In genomic region chr16:91353177-91353576, GRCm38 (mm10) we compare ENCODE assay signal across 19 mouse cellular contexts. TPM values are rescaled to one million over a fixed set of nuclear protein-coding genes. Genes with fewer than 3 reads are reported as not detected.
DNase-seq lines count a peak whose midpoint lies in the region; ATAC-seq and TF ChIP-seq lines count a peak whose summit lies in the region.
"Had no signal": no experiment of that assay in that cellular context is flagged by ENCODE, and none has a peak within 500 bp of the region (broad histone marks: within the 10 kb centered on the region; RNA-seq: fewer than 3 reads in every experiment).

No protein-coding gene starts in this region.

- no peak overlapping the region for H3K9ac ChIP-seq in intestine, embryonic 16.5 days (ENCODE audit: low read depth, low read length)
- no peak overlapping the region for H3K9ac ChIP-seq in forebrain, embryonic 16.5 days (replicated peaks; ENCODE audit: low read depth, low read length)
- H3K9ac ChIP-seq: midbrain, embryonic 13.5 days had no signal

- DNase-seq in heart, embryonic 10.5 days (ENCODE audit: low spot score) = no peak
- DNase-seq in heart, adult 8-10 months (ENCODE audit: low spot score) = no peak
- no peak for DNase-seq in G1E (ENCODE audit: low spot score)
- no peak for DNase-seq in gastrocnemius, postnatal 10 days
- DNase-seq in left cerebral cortex, postnatal 25 days (ENCODE audit: low spot score in 2 of 2) = no peak
- DNase-seq: cerebellum, postnatal 14 days; heart, adult 11 months; heart, postnatal 36 days; thymus, postnatal 25 days had no signal

- ATAC-seq in G1E (ENCODE audit: extremely low read depth, insufficient number of reproducible peaks, low FRiP score, poor library complexity, severe bottlenecking) = no peak
- ATAC-seq in intestine, embryonic 16.5 days = peak; percentile 66; the same call in 1 of the 2 replicates
- ATAC-seq in forebrain, embryonic 16.5 days = no peak
- ATAC-seq: midbrain, embryonic 13.5 days had no signal

- no peaks in the 10 kb centered on the region for H3K36me3 ChIP-seq in heart, embryonic 10.5 days
- H3K36me3 ChIP-seq in G1E (replicated peaks) = no peaks in the 10 kb centered on the region
- no peaks in the 10 kb centered on the region for H3K36me3 ChIP-seq in intestine, embryonic 16.5 days (ENCODE audit: control insufficient read depth, insufficient read depth, low read length)
- no peaks in the 10 kb centered on the region for H3K36me3 ChIP-seq in macrophage (ENCODE audit: inconsistent target)
- H3K36me3 ChIP-seq in forebrain, embryonic 16.5 days (ENCODE audit: control insufficient read depth, insufficient read depth) = no peaks in the 10 kb centered on the region
- H3K36me3 ChIP-seq: midbrain, embryonic 13.5 days had no signal

- H3K9me3 ChIP-seq in heart, embryonic 10.5 days = no peaks in the 10 kb centered on the region
- no peaks in the 10 kb centered on the region for H3K9me3 ChIP-seq in G1E (replicated peaks)
- no peaks in the 10 kb centered on the region for H3K9me3 ChIP-seq in intestine, embryonic 16.5 days (ENCODE audit: control insufficient read depth, low read length)
- no peaks in the 10 kb centered on the region for H3K9me3 ChIP-seq in forebrain, embryonic 16.5 days (ENCODE audit: control insufficient read depth, low read length)
- H3K9me3 ChIP-seq: midbrain, embryonic 13.5 days had no signal

- H3K4me1 ChIP-seq in heart, embryonic 10.5 days = no peaks in the 10 kb centered on the region
- peaks cover 55% of the 10 kb centered on the region for H3K4me1 ChIP-seq in G1E (ENCODE audit: insufficient read depth, low read depth, low read length)
- no peaks in the 10 kb centered on the region for H3K4me1 ChIP-seq in intestine, embryonic 16.5 days (ENCODE audit: control insufficient read depth, insufficient read depth, low read length)
- H3K4me1 ChIP-seq in forebrain, embryonic 16.5 days (replicated peaks; ENCODE audit: control insufficient read depth, insufficient read depth, low read length) = peaks cover 3% of the 10 kb centered on the region; the same call in 1 of the 2 replicates

- 72% methylated on average over 6 of the region's 6 CpGs for WGBS in heart, embryonic 10.5 days
- 83% methylated on average over 6 of the region's 6 CpGs for WGBS in intestine, embryonic 16.5 days
- WGBS in macrophage (ENCODE audit: missing documents) = 93% methylated on average over 6 of the region's 6 CpGs
- WGBS in forebrain, embryonic 16.5 days = 82% methylated on average over 6 of the region's 6 CpGs

- no peak for TF ChIP-seq CTCF in G1E (IDR thresholded peaks at IDR 0.05; ENCODE audit: low read depth, low read length)

- H3K27me3 ChIP-seq in heart, embryonic 10.5 days (ENCODE audit: insufficient read depth, poor library complexity, severe bottlenecking) = peaks cover 49% of the 10 kb centered on the region
- no peaks in the 10 kb centered on the region for H3K27me3 ChIP-seq in G1E (ENCODE audit: insufficient read depth, low read length)
- no peaks in the 10 kb centered on the region for H3K27me3 ChIP-seq in intestine, embryonic 16.5 days (replicated peaks; ENCODE audit: control insufficient read depth, insufficient read depth, low read length)
- peaks cover 23% of the 10 kb centered on the region for H3K27me3 ChIP-seq in forebrain, embryonic 16.5 days (replicated peaks; ENCODE audit: control insufficient read depth, insufficient read depth, low read length)

- no peak overlapping the region for H3K4me3 ChIP-seq in heart, embryonic 10.5 days
- H3K4me3 ChIP-seq in G1E (ENCODE audit: low read depth, low read length) = peak overlapping the region; percentile 36; the same call in 1 of the 2 replicates
- H3K4me3 ChIP-seq in intestine, embryonic 16.5 days (ENCODE audit: low read length) = no peak overlapping the region
- no peak overlapping the region for H3K4me3 ChIP-seq in macrophage (ENCODE audit: inconsistent target)
- no peak overlapping the region for H3K4me3 ChIP-seq in forebrain, embryonic 16.5 days (replicated peaks; ENCODE audit: low read length)
- H3K4me3 ChIP-seq: layer of hippocampus, adult 2 months; midbrain, embryonic 13.5 days had no signal

- no peak overlapping the region for H3K4me2 ChIP-seq in intestine, embryonic 16.5 days (ENCODE audit: low read depth, low read length)
- H3K4me2 ChIP-seq in forebrain, embryonic 16.5 days (ENCODE audit: low read length) = no peak overlapping the region
- H3K4me2 ChIP-seq: midbrain, embryonic 13.5 days had no signal

- H3K27ac ChIP-seq in heart, embryonic 10.5 days = peak overlapping the region; percentile 62; the same call in 1 of the 2 replicates
- no peak overlapping the region for H3K27ac ChIP-seq in intestine, embryonic 16.5 days (ENCODE audit: low read length)
- H3K27ac ChIP-seq in macrophage = peak overlapping the region; percentile 99
- no peak overlapping the region for H3K27ac ChIP-seq in forebrain, embryonic 16.5 days (ENCODE audit: low read length)
- H3K27ac ChIP-seq: hindbrain, postnatal 0 days; kidney, postnatal 0 days; layer of hippocampus, adult 2 months; midbrain, embryonic 13.5 days had no signal

- H3K79me2 ChIP-seq in macrophage (ENCODE audit: inconsistent target) = no peaks in the 10 kb centered on the region

- intact Hi-C loops in left cerebral cortex, postnatal 25 days (cut with DNase I) = no loop called here

RNA-seq across cellular contexts. Expression of gene Ifnar2, which starts 19.4 kb away (rescaled TPM):
- polyA plus RNA-seq in heart, embryonic 10.5 days (2016; fragmentation: Nextera tagmentation; extraction: Ambion mirVana) = 42.2 and 48.8 TPM in 2 replicates
- 10 to 100 TPM; 27.6 to 35.3 (median 32.6) TPM for total RNA-seq in heart, adult 8-10 months (2022)
- 165 and 186 TPM in 2 replicates for total RNA-seq in G1E (2014; fragmentation: Nextera tagmentation)
- total RNA-seq in G1E (2017) = 66.5 and 67.3 TPM in 2 replicates
- polyA plus RNA-seq in G1E (2012) = 27.3 and 35.1 TPM in 2 replicates
- 45.1 and 45.7 TPM in 2 replicates for polyA plus RNA-seq in intestine, embryonic 16.5 days (2015; fragmentation: Nextera tagmentation; extraction: Ambion mirVana)
- total RNA-seq in macrophage (2018; cell fraction: chromatin; rRNA removed) = 100 to 1,000 TPM; 154 to 353 (median 191) TPM
- 100 to 1,000 TPM; 175 to 241 (median 207) TPM for total RNA-seq in macrophage (2018; cell fraction: cytosol; rRNA removed)
- total RNA-seq in macrophage (2018; cell fraction: nucleus; rRNA removed) = 100 to 1,000 TPM; 188 to 308 (median 236) TPM
- polyA plus RNA-seq in macrophage (2018) = 183 to 327 TPM (median 193 TPM) in 3 replicates
- total RNA-seq in gastrocnemius, postnatal 10 days (2021) = 10 to 100 TPM; 19.4 to 22.9 TPM
- total RNA-seq in left cerebral cortex, postnatal 25 days (2021) = 10 to 100 TPM; 20.5 to 20.6 TPM
- polyA plus RNA-seq in forebrain, embryonic 16.5 days (2015; fragmentation: Nextera tagmentation; extraction: Ambion mirVana) = 44.2 and 50.3 TPM in 2 replicates

RNA-seq across cellular contexts. Expression of gene Gm21970, which starts 38.3 kb away (rescaled TPM):
- not detected in 2 replicates for polyA plus RNA-seq in heart, embryonic 10.5 days (2016; fragmentation: Nextera tagmentation; extraction: Ambion mirVana)
- not detected for total RNA-seq in heart, adult 8-10 months (2022)
- total RNA-seq in G1E (2014; fragmentation: Nextera tagmentation) (8.9 and 18.1 TPM in 2 replicates), G1E (2017) (not detected in 2 replicates)
- polyA plus RNA-seq in G1E (2012) (not detected in 2 replicates), macrophage (2018) (not detected in 3 replicates)
- not detected in 2 replicates for polyA plus RNA-seq in intestine, embryonic 16.5 days (2015; fragmentation: Nextera tagmentation; extraction: Ambion mirVana)
- not detected for total RNA-seq in macrophage (2018; cell fraction: chromatin; rRNA removed)
- under 1 TPM in 8 of 26 experiments, not detected in 18; 0.23 to 0.80 (median 0.37) TPM for total RNA-seq in macrophage (2018; cell fraction: cytosol; rRNA removed)
- total RNA-seq in macrophage (2018; cell fraction: nucleus; rRNA removed) = 1 to 10 TPM in 1 of 26 experiments, not detected in 25; 1.6 TPM
- not detected for total RNA-seq in gastrocnemius, postnatal 10 days (2021)
- not detected for total RNA-seq in left cerebral cortex, postnatal 25 days (2021)
- polyA plus RNA-seq in forebrain, embryonic 16.5 days (2015; fragmentation: Nextera tagmentation; extraction: Ambion mirVana) = not detected in 2 replicates
- total RNA-seq: adrenal gland, postnatal 25 days; hindbrain, postnatal 0 days; layer of hippocampus, adult 2 months had no signal
- polyA plus RNA-seq: embryonic facial prominence, embryonic 11.5 days; hindbrain, postnatal 0 days; kidney, postnatal 0 days; limb, embryonic 14.5 days; midbrain, embryonic 13.5 days had no signal

RNA-seq across cellular contexts. Expression of gene Il10rb, which starts 52.8 kb away (rescaled TPM):
- 29.6 and 37.0 TPM in 2 replicates for polyA plus RNA-seq in heart, embryonic 10.5 days (2016; fragmentation: Nextera tagmentation; extraction: Ambion mirVana)
- total RNA-seq in heart, adult 8-10 months (2022) = 100 to 1,000 TPM; 116 to 131 (median 129) TPM
- total RNA-seq in G1E (2014; fragmentation: Nextera tagmentation) = 137 and 144 TPM in 2 replicates
- 87.8 and 101 TPM in 2 replicates for total RNA-seq in G1E (2017)
- polyA plus RNA-seq in G1E (2012) = 16.7 and 18.3 TPM in 2 replicates
- polyA plus RNA-seq in intestine, embryonic 16.5 days (2015; fragmentation: Nextera tagmentation; extraction: Ambion mirVana) = 103 and 120 TPM in 2 replicates
- total RNA-seq in macrophage (2018; cell fraction: chromatin; rRNA removed) = 100 to 1,000 TPM; 195 to 513 (median 266) TPM
- total RNA-seq in macrophage (2018; cell fraction: cytosol; rRNA removed) = 100 to 1,000 TPM; 302 to 435 (median 372) TPM
- 100 to 1,000 TPM; 321 to 683 (median 404) TPM for total RNA-seq in macrophage (2018; cell fraction: nucleus; rRNA removed)
- 357 to 533 TPM (median 380 TPM) in 3 replicates for polyA plus RNA-seq in macrophage (2018)
- 10 to 100 TPM; 13.4 to 17.0 TPM for total RNA-seq in gastrocnemius, postnatal 10 days (2021)
- total RNA-seq in left cerebral cortex, postnatal 25 days (2021) = 1 to 10 TPM; 9.1 to 9.7 TPM
- polyA plus RNA-seq in forebrain, embryonic 16.5 days (2015; fragmentation: Nextera tagmentation; extraction: Ambion mirVana) = 8.9 and 10.7 TPM in 2 replicates

Comparison
In these comparisons a context has a peak if more than half of its experiments do, and no peak if none do; other contexts are left out.
1. H3K27ac ChIP-seq: peak in heart, embryonic 10.5 days (single experiment) and macrophage (single experiment); none in intestine, embryonic 16.5 days (single experiment) and forebrain, embryonic 16.5 days (single experiment).